Mouse (Mus musculus) spleen, adult 2 months (tissue): ENCODE results near the gene B3gnt7.

ENCODE experiments used
- CTCF ChIP-seq: fragments of 200-500 bp; IDR thresholded peaks from 2 replicates; pipeline ENCODE4 v1.5.1; 2011; ENCODE audit warnings: mild to moderate bottlenecking, inconsistent platforms; ENCODE audit not compliant: insufficient read depth, insufficient read length, insufficient replicate concordance; ENCODE audit errors: extremely low read depth
- POLR2A ChIP-seq: fragments of 200-500 bp; IDR thresholded peaks from 2 replicates; pipeline ENCODE4 v1.6.1; 2011; ENCODE audit warnings: low read depth, low read length, inconsistent platforms

DNA sequence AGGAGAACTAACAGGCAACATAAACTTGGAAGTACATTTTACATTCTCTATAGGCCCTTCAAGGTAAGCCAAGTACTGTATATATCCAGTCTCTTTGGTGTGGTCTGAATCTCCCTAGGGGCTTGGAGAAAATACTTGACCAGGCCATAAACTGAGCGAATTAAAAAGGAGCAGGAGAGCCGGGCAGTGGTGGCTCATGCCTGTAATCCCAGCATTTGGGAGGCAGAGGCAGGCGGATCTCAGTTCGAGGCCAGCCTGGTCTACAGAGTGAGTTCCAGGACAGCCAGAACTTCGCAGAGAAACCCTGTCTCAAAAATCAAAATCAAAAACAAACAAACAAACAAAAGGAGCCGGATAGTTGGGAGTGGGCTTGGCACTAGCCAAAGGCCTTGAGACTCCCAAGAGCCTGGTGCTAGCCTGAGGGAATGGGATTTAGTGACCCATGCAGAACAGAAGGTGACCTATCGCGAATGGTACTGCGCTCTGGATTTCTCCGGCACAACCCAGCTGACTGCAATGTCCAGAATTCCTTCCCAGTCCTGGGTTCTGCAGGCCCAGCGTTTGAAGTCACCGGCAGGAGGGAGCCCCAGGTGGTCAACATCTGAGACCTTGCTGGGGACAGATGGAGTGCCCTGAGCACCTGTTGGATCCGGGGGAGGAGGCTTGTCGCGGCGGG, 10.6 kb downstream of the B3gnt7 start:
- TF ChIP-seq POLR2A, result no peak
- no peak for TF ChIP-seq CTCF
